Mouse (Mus musculus) heart, embryonic 13.5 days (tissue): ENCODE measurements at regions not wholly inside any gene's neighbourhood (a gene's known extent, or its start where the extent isn't known, plus 50 kb on each side); places are given as distances from the start of the nearest gene placed in this dataset.

Experiments used
- ATAC-seq: fragments of 200-750 bp; cut with Nextera tagmentation; 2 replicates; pipeline ENCODE4 v1.8.0; 2017; ENCODE audit warnings: moderate TSS enrichment; ENCODE audit not compliant: insufficient number of reproducible peaks, low FRiP score, low TSS enrichment; ENCODE audit errors: extremely low read depth
- H3K27ac ChIP-seq: fragments of 300-500 bp; sonication (generic); replicated peaks from 2 replicates; pipeline ENCODE4 v1.5.1; 2015; ENCODE audit warnings: moderate library complexity, mild to moderate bottlenecking, inconsistent platforms
- H3K27me3 ChIP-seq: fragments of 300-500 bp; sonication (generic); replicated peaks from 2 replicates; pipeline ENCODE4 v1.6.1; 2015; ENCODE audit warnings: mild to moderate bottlenecking, inconsistent platforms
- H3K36me3 ChIP-seq: fragments of 300-500 bp; sonication (generic); 2 replicates; pipeline ENCODE4 v1.6.1; 2015; ENCODE audit warnings: mild to moderate bottlenecking, inconsistent platforms
- H3K4me1 ChIP-seq: fragments of 300-500 bp; sonication (generic); 2 replicates; pipeline ENCODE4 v1.6.1; 2015; ENCODE audit warnings: inconsistent platforms
- H3K4me2 ChIP-seq: fragments of 300-500 bp; sonication (generic); 2 replicates; pipeline ENCODE4 v1.6.1; 2015; ENCODE audit warnings: inconsistent platforms, mild to moderate bottlenecking, moderate library complexity
- H3K4me3 ChIP-seq: fragments of 300-500 bp; sonication (generic); 2 replicates; pipeline ENCODE4 v1.5.1; 2015; ENCODE audit warnings: moderate library complexity, mild to moderate bottlenecking, inconsistent platforms
- H3K9ac ChIP-seq: fragments of 300-500 bp; sonication (generic); 2 replicates; pipeline ENCODE4 v1.6.1; 2015; ENCODE audit warnings: inconsistent platforms, mild to moderate bottlenecking, moderate library complexity
- H3K9me3 ChIP-seq: fragments of 300-500 bp; sonication (generic); 2 replicates; pipeline ENCODE4 v1.6.1; 2016; ENCODE audit warnings: inconsistent platforms
- WGBS: fragments of 180-500 bp; shearing (Covaris S2); methylation state at CpG from one replicate; pipeline ENCODE4 v1.1.7; 2015; ENCODE audit warnings: mixed read lengths; 5-methylcytosine and 5-hydroxymethylcytosine counted together

DNA sequence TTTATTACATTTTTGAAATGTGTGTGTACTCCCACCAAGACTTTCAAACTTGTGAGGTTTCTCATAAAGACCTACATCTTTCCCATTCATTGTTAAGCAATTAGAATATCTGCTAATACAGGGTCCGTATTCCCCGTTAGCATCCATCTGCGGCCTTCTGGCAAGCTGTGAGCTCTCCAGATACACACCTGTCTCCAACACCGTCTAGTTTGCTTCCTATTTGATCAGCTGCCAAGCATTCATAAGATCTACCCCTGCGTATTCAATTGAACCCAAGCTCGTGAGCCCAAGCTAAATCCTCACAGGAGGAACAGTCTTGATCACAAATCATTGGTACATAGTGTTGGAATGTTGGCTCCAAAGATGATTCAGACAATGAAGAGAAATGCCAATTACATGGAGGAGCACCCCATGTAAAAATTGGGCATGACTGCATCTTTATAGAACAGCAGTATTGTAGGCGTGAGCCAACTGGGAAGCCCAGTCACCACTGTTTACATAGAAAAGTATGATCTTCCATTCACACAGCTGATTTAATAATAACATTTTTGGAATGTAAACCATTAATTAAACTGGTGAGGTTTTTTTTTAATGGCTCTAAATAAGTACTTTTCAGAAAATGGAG is 133.1 kb downstream of the Mreg start:
- no peaks in the 10 kb centered on the region for H3K27me3 ChIP-seq
- peaks cover 3% of the 10 kb centered on the region; the same call in 1 of the 2 replicates for H3K4me1 ChIP-seq
- no peak overlapping the region for H3K4me3 ChIP-seq
- ATAC-seq: no peak
- H3K4me2 ChIP-seq: no peak overlapping the region
- no peak overlapping the region for H3K27ac ChIP-seq
- H3K36me3 ChIP-seq: no peaks in the 10 kb centered on the region
- H3K9me3 ChIP-seq: no peaks in the 10 kb centered on the region
- WGBS: 78% methylated on average over 7 of the region's 7 CpGs
- no peak overlapping the region for H3K9ac ChIP-seq

DNA sequence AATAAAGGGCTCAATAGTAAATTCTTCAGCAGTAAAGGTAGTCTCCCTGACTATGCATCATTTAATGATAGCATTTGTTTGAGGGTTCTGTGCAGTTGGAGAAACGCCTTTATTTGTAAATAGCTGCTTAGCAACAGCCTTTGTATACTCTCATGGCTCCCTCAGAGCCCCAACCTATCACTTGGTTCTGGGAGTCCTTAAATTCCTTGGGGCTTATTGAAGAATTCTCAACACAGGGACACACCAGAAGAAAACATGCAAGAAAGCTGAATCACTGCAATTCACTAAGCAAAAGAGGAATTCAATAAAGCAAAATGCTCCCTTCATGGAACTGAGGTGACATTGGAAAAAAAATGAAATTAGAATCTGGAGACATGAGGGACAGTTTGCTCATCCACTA is 135.8 kb downstream of the Mreg start:
- ATAC-seq: no peak
- Histone ChIP-seq H3K36me3 (no peaks in the 10 kb centered on the region), H3K4me2 (no peak overlapping the region), H3K27me3 (no peaks in the 10 kb centered on the region), H3K27ac (no peak overlapping the region), H3K4me3 (no peak overlapping the region), H3K9me3 (no peaks in the 10 kb centered on the region), H3K9ac (no peak overlapping the region), H3K4me1 (peaks cover 3% of the 10 kb centered on the region; the same call in 1 of the 2 replicates)
- WGBS: 49% methylated on average over 1 of the region's 1 CpGs

DNA sequence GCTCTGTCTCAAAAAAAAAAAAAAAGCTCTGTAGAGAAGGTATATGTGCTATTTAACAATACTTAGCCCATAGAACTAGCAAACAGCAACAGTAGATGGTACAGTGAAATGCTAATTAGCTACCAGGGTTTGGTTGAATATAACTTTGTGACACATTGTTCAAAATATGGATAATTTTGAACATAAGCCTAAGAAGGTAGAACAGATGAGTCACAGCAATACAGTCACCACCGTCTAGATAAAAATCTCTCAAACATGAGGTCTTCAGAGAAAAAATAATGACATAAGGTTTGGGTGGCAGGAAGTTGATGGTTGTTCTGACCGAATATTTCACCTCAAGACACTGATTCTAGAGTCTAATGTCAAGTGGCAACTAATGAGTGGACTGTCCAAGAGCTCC is 136.6 kb downstream of the Mreg start:
- no peak for ATAC-seq
- no peaks in the 10 kb centered on the region for H3K27me3 ChIP-seq
- no peak overlapping the region for H3K4me2 ChIP-seq
- 75% methylated on average over 2 of the region's 2 CpGs for WGBS
- H3K36me3 ChIP-seq: no peaks in the 10 kb centered on the region
- no peak overlapping the region for H3K4me3 ChIP-seq
- H3K4me1 ChIP-seq: peaks cover 7% of the 10 kb centered on the region
- H3K27ac ChIP-seq: no peak overlapping the region
- no peak overlapping the region for H3K9ac ChIP-seq
- no peaks in the 10 kb centered on the region for H3K9me3 ChIP-seq

DNA sequence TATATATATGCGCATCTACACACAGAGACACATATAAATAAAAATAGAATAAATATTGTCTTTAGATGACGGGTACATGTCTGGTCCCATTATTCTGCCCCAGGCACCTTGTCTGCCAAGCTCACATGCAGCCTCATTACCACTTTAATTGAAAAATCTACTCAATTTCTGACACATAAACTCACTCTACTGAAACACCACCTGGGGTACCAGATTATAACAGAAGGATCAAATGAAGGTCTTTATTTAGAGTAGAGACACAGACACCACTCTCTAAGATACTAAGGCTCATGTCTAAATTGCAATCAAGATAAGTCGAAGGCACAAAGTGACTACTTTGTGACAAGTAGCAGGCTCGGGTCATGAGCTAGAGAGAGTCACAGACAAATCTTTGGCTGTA is 138.9 kb downstream of the Mreg start:
- WGBS: 59% methylated on average over 4 of the region's 4 CpGs
- Histone ChIP-seq H3K4me3 (no peak overlapping the region), H3K27me3 (no peaks in the 10 kb centered on the region), H3K9me3 (no peaks in the 10 kb centered on the region), H3K4me1 (peaks cover 13% of the 10 kb centered on the region), H3K4me2 (no peak overlapping the region), H3K36me3 (no peaks in the 10 kb centered on the region), H3K27ac (no peak overlapping the region), H3K9ac (no peak overlapping the region)
- no peak for ATAC-seq

DNA sequence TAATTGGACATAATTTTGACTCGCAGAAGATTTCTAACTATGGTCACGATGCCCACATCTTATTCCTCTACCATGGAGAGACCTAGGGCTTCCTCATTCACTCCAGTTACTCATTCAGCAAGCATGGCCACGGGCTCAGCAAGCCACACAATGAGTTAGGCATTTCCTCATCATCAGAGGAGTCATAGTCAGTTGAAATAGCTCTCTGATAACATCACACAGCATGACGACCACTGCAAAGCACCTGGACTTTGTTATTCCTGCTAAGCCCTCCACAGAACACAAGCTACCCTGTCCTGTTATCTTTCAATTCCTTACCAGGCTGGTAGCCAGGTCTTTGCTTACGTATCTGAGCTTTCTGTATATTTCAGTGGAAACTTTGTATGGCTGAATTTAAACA is 141.6 kb downstream of the Mreg start:
- Histone ChIP-seq H3K27ac (no peak overlapping the region), H3K27me3 (no peaks in the 10 kb centered on the region), H3K4me3 (no peak overlapping the region), H3K9me3 (no peaks in the 10 kb centered on the region), H3K9ac (no peak overlapping the region), H3K4me2 (no peak overlapping the region), H3K36me3 (no peaks in the 10 kb centered on the region), H3K4me1 (peaks cover 12% of the 10 kb centered on the region)
- no peak for ATAC-seq
- WGBS: 39% methylated on average over 5 of the region's 5 CpGs

DNA sequence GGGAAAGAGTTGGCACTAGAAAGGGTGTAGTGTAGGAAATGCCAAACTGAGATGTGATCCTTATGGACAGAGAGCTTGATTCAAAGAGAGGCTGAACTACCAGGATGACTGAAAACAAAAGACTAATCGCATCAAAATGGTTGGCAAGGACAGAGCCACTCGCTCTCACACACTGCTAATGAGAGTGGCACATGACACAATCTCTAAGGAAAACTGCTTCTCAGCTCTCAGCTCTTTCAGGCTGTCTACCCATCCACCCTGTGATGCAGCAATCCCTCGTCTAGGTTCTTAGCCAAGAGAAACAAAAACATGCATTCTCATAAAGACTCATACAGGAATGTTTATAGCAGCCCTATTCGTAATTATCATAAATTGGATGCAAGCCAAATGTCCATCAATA is 143.1 kb downstream of the Mreg start:
- no peak for ATAC-seq
- H3K9ac ChIP-seq: no peak overlapping the region
- no peak overlapping the region for H3K27ac ChIP-seq
- H3K4me1 ChIP-seq: peaks cover 21% of the 10 kb centered on the region
- H3K27me3 ChIP-seq: no peaks in the 10 kb centered on the region
- 75% methylated on average over 4 of the region's 4 CpGs for WGBS
- no peaks in the 10 kb centered on the region for H3K9me3 ChIP-seq
- no peak overlapping the region for H3K4me2 ChIP-seq
- no peak overlapping the region for H3K4me3 ChIP-seq
- no peaks in the 10 kb centered on the region for H3K36me3 ChIP-seq

DNA sequence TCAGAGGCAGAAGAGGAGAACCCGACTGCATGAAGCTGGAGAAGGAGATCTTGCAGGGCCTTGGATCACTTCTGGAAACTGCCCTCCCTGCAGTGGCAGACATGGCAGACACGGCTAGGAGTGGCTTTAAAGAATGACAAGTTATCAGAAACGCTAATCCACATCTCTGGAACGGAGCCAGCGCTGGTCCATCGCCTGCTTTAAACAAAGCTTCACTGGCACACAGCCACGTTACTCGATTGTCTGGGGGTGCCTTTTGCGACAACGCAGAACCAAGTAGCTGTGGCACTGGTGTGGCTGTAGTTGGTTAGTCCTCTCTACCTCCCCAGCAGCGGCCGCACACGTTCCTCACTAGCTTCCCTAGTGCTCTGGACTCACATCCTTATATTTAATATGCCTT is 147.0 kb downstream of the Mreg start:
- WGBS: 29% methylated on average over 13 of the region's 13 CpGs
- H3K4me1 ChIP-seq: peaks cover 20% of the 10 kb centered on the region

DNA sequence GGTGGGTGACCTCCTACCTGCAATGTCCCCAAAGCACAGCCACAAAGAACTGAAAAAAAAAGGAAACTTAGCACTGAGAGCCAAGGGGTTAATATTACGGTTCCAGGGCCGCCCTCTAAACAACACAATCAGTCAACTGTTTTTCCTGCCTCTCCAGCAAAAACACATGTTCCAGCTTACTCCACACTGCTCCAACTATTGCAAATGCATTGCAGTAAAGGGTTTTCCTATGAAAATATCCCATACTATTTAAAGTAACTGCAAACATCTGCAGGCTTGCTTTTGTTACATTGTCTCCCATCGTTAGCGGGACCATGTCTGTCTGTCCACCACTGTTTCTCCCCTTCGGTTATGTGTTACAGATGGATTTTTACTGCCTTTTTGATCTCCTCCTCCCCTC is 151.7 kb downstream of the Mreg start:
- Histone ChIP-seq H3K27ac (no peak overlapping the region), H3K4me2 (no peak overlapping the region), H3K36me3 (no peaks in the 10 kb centered on the region), H3K27me3 (no peaks in the 10 kb centered on the region), H3K9me3 (no peaks in the 10 kb centered on the region), H3K4me1 (peaks cover 22% of the 10 kb centered on the region), H3K9ac (no peak overlapping the region), H3K4me3 (no peak overlapping the region)
- WGBS: 59% methylated on average over 5 of the region's 5 CpGs
- no peak for ATAC-seq

More for the DNA sequence above, 147.0 kb downstream of the Mreg start:
- no peaks in the 10 kb centered on the region for H3K27me3 ChIP-seq
- H3K9me3 ChIP-seq: no peaks in the 10 kb centered on the region
- no peaks in the 10 kb centered on the region for H3K36me3 ChIP-seq
- no peak overlapping the region for H3K27ac ChIP-seq
- H3K4me2 ChIP-seq: peak overlapping the region; percentile 46
- no peak overlapping the region for H3K9ac ChIP-seq
- no peak for ATAC-seq
- H3K4me3 ChIP-seq: no peak overlapping the region

DNA sequence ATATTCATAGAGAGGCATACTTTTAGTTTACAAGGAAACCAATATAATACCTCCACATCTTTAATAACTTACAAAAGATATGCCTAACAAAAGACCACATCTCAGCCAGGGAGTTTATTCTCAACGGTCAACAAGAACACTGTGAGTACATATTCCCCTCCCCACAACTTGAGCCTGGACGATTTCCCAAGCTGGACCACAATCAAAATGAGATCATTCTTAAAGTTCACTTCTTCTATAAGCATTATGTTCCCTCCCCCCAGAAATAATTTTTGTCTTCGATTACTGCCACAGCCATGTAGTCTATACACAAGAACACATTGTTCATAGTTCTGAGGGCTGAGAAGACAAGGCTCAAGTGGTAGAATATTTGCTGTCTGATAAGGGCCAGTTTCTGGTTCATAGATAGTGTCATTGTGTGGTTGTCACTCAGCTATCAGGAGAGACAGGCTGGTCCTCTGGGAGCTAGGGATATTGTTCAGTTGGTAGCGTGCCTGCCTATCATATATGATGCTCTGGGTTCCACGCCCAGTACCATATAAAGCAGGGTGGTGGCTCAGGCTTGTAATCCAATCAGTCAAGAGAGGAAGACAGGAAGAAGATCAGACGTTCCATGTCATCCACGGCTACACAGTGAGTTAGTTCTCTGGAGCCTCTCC is 153.9 kb downstream of the Mreg start:
- H3K9ac ChIP-seq: no peak overlapping the region
- no peak for ATAC-seq

DNA sequence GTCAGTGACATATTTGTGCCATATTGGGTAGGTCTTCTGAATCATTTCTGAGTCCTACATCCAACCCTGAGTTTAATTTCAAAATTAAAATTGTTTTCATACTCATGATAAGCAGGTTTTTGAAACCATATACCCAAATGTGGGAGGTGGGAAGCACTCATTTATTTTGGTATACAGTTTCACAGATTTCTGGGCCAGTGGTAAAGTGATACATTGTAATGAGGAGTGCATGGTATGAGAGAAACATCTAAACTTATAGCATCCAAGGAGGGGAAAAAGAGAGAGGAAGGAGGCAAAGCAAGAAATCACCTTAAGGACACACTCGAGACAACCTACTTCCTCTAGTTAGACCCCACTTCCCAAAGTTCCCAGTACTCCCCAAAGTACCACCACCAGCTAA is 157.6 kb downstream of the Mreg start:
- Histone ChIP-seq H3K9ac (no peak overlapping the region), H3K9me3 (no peaks in the 10 kb centered on the region), H3K27me3 (no peaks in the 10 kb centered on the region), H3K27ac (no peak overlapping the region), H3K4me1 (peaks cover 9% of the 10 kb centered on the region), H3K4me3 (no peak overlapping the region), H3K4me2 (no peak overlapping the region), H3K36me3 (no peaks in the 10 kb centered on the region)
- no peak for ATAC-seq
- WGBS: 68% methylated on average over 1 of the region's 1 CpGs

More for the DNA sequence above, 153.9 kb downstream of the Mreg start:
- 47% methylated on average over 7 of the region's 7 CpGs for WGBS
- H3K4me2 ChIP-seq: no peak overlapping the region
- no peak overlapping the region for H3K27ac ChIP-seq
- no peak overlapping the region for H3K4me3 ChIP-seq
- H3K36me3 ChIP-seq: no peaks in the 10 kb centered on the region
- no peaks in the 10 kb centered on the region for H3K9me3 ChIP-seq
- peaks cover 9% of the 10 kb centered on the region for H3K4me1 ChIP-seq
- H3K27me3 ChIP-seq: no peaks in the 10 kb centered on the region

DNA sequence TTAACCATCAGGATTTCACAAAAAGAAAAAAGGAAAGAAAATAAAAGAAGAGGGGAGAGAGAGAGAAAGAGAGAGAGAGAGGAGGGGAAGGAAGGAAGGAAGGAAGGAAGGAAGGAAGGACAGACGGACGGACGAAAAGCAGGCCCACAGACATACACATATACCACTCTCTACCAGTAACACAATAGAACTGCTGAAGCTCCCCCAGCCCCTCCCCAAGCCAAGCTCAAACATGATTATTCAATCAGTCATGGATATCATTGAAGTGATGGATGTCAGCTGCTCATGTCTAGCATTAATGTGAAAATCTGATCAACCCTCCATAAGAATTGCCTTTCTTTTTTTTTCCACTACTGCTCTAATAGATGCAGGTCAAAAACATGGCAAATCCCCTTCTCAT is 161.2 kb downstream of the Mreg start:
- 79% methylated on average over 3 of the region's 3 CpGs for WGBS
- Histone ChIP-seq H3K4me1 (no peaks in the 10 kb centered on the region), H3K36me3 (no peaks in the 10 kb centered on the region), H3K9me3 (no peaks in the 10 kb centered on the region), H3K4me2 (no peak overlapping the region), H3K27me3 (no peaks in the 10 kb centered on the region), H3K4me3 (no peak overlapping the region), H3K27ac (no peak overlapping the region), H3K9ac (no peak overlapping the region)
- ATAC-seq: no peak

DNA sequence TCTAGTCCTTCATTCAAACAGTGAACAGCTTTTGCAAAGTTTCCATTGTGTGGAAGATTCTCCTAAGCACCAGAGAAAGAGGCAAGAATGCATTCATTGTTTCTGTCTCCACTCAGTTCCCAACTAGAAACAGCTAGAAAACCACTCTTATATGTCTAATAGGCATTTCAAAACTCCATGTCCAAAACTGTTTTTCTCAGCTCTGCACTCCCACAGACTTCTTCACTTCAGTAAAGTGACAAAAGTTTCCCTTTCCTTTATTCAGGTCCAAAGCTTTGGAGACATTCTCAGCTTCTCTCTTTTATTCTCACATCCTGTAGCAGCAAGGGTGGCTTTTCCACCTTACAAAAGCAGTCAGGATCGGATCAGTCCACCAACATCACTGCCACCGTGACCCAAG is 166.0 kb downstream of the Mreg start:
- Histone ChIP-seq H3K9me3 (no peaks in the 10 kb centered on the region), H3K27ac (no peak overlapping the region), H3K4me2 (no peak overlapping the region), H3K36me3 (no peaks in the 10 kb centered on the region), H3K9ac (no peak overlapping the region), H3K4me3 (no peak overlapping the region), H3K4me1 (no peaks in the 10 kb centered on the region), H3K27me3 (no peaks in the 10 kb centered on the region)
- WGBS: 57% methylated on average over 2 of the region's 2 CpGs
- ATAC-seq: no peak
